Mouse (Mus musculus) brain, embryonic 14.5 days (tissue): Measurements from ENCODE around the gene Jag1.

ENCODE experiments used
- CTCF ChIP-seq: fragments of 200-500 bp; IDR thresholded peaks from 2 replicates; pipeline ENCODE4 v1.5.1; 2012; ENCODE audit warnings: inconsistent platforms, mild to moderate bottlenecking, moderate library complexity, borderline replicate concordance; ENCODE audit not compliant: insufficient read depth, insufficient read length; ENCODE audit errors: extremely low read depth
- POLR2A ChIP-seq: fragments of 200-500 bp; IDR thresholded peaks from 2 replicates; pipeline ENCODE4 v1.6.1; 2012; ENCODE audit warnings: mild to moderate bottlenecking, inconsistent platforms, borderline replicate concordance; ENCODE audit not compliant: poor library complexity, insufficient read depth, insufficient read length, severe bottlenecking; ENCODE audit errors: extremely low read depth

DNA sequence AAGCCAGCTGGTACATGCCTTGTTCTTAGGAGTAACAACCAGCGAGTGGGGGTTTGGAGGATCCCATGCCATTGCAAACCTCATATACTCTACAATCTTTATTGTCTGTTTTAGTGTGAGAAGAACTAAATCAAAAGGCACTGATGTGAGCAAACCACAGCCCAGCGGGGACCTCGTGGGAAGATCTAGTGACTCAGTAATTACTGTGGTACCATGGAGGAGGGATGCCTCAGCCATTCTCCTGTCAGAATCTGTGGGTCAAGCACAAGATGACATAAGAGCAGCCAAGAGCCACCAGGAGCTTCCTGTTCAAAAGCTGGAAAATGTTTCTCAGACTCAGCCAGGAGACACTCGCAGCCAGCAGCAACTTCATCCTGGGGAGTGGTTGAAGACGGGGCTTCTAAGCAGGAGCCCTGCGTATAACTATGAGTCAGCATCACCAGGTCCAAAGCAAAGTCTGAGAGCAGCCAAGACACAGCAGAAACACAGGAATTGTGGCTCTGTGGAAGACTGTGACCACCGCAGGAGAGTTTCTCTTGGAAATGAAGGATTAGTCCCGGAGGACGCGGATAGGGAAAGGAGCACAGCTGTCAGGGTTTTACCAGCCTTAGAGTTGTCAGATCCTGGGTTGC lies 48.8 kb downstream of the Jag1 start:
- TF ChIP-seq CTCF (no peak), POLR2A (no peak)
